In the genomic region with DNA sequence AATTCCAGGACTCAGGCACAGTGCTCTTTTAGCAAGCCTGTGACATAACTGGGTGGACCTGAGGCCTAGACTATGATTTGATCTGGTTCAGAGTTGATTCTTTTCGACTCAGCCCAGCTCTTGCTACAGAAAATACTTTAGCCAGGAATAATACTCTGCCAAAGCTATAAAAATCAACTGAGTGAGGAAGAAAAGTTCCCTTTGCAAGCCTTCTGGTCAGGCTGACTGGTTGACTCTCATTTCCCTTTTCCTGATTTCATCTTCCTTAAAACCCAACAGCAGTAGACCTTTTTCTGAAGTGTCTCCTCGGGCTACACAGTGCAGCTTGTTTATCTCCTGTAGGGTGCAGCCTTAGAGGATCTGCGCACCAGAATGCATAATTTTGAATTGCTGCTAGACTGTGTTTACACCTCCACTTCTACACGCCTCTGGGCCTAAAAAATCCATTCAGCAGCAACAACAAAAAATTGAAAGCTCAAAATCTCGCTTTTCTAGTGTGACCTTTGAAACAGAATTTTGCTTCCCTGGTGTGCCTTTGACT, we compare ENCODE assay signal across 17 mouse cellular contexts. TPM values are rescaled to one million over a fixed set of nuclear protein-coding genes. Genes with fewer than 3 reads are reported as not detected.
DNase-seq lines count a peak whose midpoint lies in the region; ATAC-seq and TF ChIP-seq lines count a peak whose summit lies in the region.
"Had no signal": no experiment of that assay in that cellular context is flagged by ENCODE, and none has a peak within 500 bp of the region (broad histone marks: within the 10 kb centered on the region; RNA-seq: fewer than 3 reads in every experiment).

No protein-coding gene starts in this region.

- WGBS in heart, embryonic 13.5 days: 74% methylated on average over 5 of the region's 5 CpGs
- 51% methylated on average over 5 of the region's 5 CpGs for WGBS in olfactory bulb, adult 2 months

- intact Hi-C loops in heart, postnatal 25 days (cut with DNase I): no loop called here

- H3K4me1 ChIP-seq in heart, embryonic 13.5 days: peaks cover 32% of the 10 kb centered on the region
- H3K4me1 ChIP-seq in embryonic fibroblast, embryonic 13.5 days (ENCODE audit: control insufficient read depth, insufficient read depth, low read length): peaks cover 21% of the 10 kb centered on the region; the same call in 1 of the 2 replicates
- H3K4me1 ChIP-seq in olfactory bulb, adult 2 months (ENCODE audit: control insufficient read depth, insufficient read depth, low read length): peaks cover 5% of the 10 kb centered on the region
- H3K4me1 ChIP-seq: embryonic facial prominence, embryonic 15.5 days; kidney, embryonic 15.5 days; midbrain, embryonic 13.5 days; neural tube, embryonic 13.5 days had no signal

- no peak overlapping the region for H3K9ac ChIP-seq in heart, embryonic 13.5 days
- H3K9ac ChIP-seq: embryonic facial prominence, embryonic 15.5 days; kidney, embryonic 15.5 days; midbrain, embryonic 13.5 days; neural tube, embryonic 13.5 days had no signal

- DNase-seq in heart, postnatal 25 days (ENCODE audit: low spot score): no peak
- peak; percentile 12 for DNase-seq in lung, postnatal 36 days
- no peak for DNase-seq in lung, postnatal 10 days
- no peak for DNase-seq in right cerebral cortex, postnatal 25 days
- DNase-seq: B cell, adult 2 months; cerebellum, adult 11 months; retina, postnatal 1 day; spleen, adult 18-20 months had no signal

- ATAC-seq in heart, embryonic 13.5 days (ENCODE audit: extremely low read depth, insufficient number of reproducible peaks, low FRiP score, low TSS enrichment): no peak
- ATAC-seq in megakaryocyte-erythroid progenitor cell, adult 5-6 weeks (replicated peaks; ENCODE audit: low FRiP score, low TSS enrichment, poor library complexity, severe bottlenecking): no peak
- ATAC-seq: forebrain, embryonic 14.5 days; midbrain, embryonic 13.5 days had no signal

- no peaks in the 10 kb centered on the region for H3K9me3 ChIP-seq in heart, embryonic 13.5 days
- H3K9me3 ChIP-seq: embryonic facial prominence, embryonic 15.5 days; kidney, embryonic 15.5 days; midbrain, embryonic 13.5 days; neural tube, embryonic 13.5 days had no signal

- H3K27ac ChIP-seq in heart, embryonic 13.5 days (replicated peaks): 0 out of 2 replicates have a peak overlapping the region, but pooled peaks have one; percentile 15
- peak overlapping the region; percentile 90 for H3K27ac ChIP-seq in embryonic fibroblast, embryonic 13.5 days (ENCODE audit: insufficient read depth, low read length)
- peak overlapping the region; percentile 13; the same call in 1 of the 2 replicates for H3K27ac ChIP-seq in olfactory bulb, adult 2 months (ENCODE audit: insufficient read depth, low read depth, low read length)
- H3K27ac ChIP-seq: embryonic facial prominence, embryonic 15.5 days; kidney, embryonic 15.5 days; midbrain, embryonic 13.5 days; neural tube, embryonic 13.5 days had no signal

- H3K4me2 ChIP-seq in heart, embryonic 13.5 days: no peak overlapping the region
- H3K4me2 ChIP-seq: embryonic facial prominence, embryonic 15.5 days; kidney, embryonic 15.5 days; midbrain, embryonic 13.5 days; neural tube, embryonic 13.5 days had no signal

- TF ChIP-seq POLR2A in embryonic fibroblast, embryonic 13.5 days (IDR thresholded peaks at IDR 0.05; ENCODE audit: low read depth, low read length): no peak
- no peak for TF ChIP-seq POLR2A in olfactory bulb, adult 2 months (IDR thresholded peaks at IDR 0.05; ENCODE audit: insufficient read depth, low read depth, low read length)

- no peaks in the 10 kb centered on the region for H3K27me3 ChIP-seq in heart, embryonic 13.5 days (replicated peaks)
- H3K27me3 ChIP-seq: embryonic facial prominence, embryonic 15.5 days; kidney, embryonic 15.5 days; midbrain, embryonic 13.5 days; neural tube, embryonic 13.5 days had no signal

- peaks cover 4% of the 10 kb centered on the region for H3K36me3 ChIP-seq in heart, embryonic 13.5 days
- H3K36me3 ChIP-seq: embryonic facial prominence, embryonic 15.5 days had no signal

- H3K4me3 ChIP-seq in heart, embryonic 13.5 days: no peak overlapping the region
- no peak overlapping the region for H3K4me3 ChIP-seq in embryonic fibroblast, embryonic 13.5 days (ENCODE audit: insufficient read depth, low read length)
- no peak overlapping the region for H3K4me3 ChIP-seq in olfactory bulb, adult 2 months (ENCODE audit: insufficient read depth, low read depth, low read length)
- H3K4me3 ChIP-seq: embryonic facial prominence, embryonic 15.5 days; kidney, embryonic 15.5 days; midbrain, embryonic 13.5 days; neural tube, embryonic 13.5 days had no signal

- TF ChIP-seq CTCF in embryonic fibroblast, embryonic 13.5 days (IDR thresholded peaks at IDR 0.05; ENCODE audit: borderline replicate concordance, insufficient read depth, low read length): no peak
- TF ChIP-seq CTCF in olfactory bulb, adult 2 months (IDR thresholded peaks at IDR 0.05; ENCODE audit: insufficient read depth, low read depth, low read length): no peak

RNA-seq across cellular contexts. Expression of a gene that starts 13.6 kb away (rescaled TPM):
- 8.7 and 10.6 TPM in 2 replicates for polyA plus RNA-seq in heart, embryonic 13.5 days (2015; fragmentation: Nextera tagmentation; extraction: Ambion mirVana)
- total RNA-seq in heart, postnatal 25 days (2021): 1 to 10 TPM; 3.7 to 3.9 TPM
- polyA plus RNA-seq in embryonic fibroblast, embryonic 13.5 days (2011; ENCODE audit: insufficient read length, low read depth, missing spikeins): 14.0 and 14.3 TPM in 2 replicates
- polyA plus RNA-seq in olfactory bulb, adult 2 months (2012; ENCODE audit: insufficient read depth, insufficient read length, low replicate concordance, missing spikeins): not detected in 2 replicates
- total RNA-seq in megakaryocyte-erythroid progenitor cell, adult 5-6 weeks (2014; fragmentation: Nextera tagmentation): 4.9 and 11.9 TPM in 2 replicates
- total RNA-seq in megakaryocyte-erythroid progenitor cell, adult 5-6 weeks (2017): 11.3 and 26.9 TPM in 2 replicates

RNA-seq across cellular contexts. Expression of a gene that starts 14.1 kb away (rescaled TPM):
- 18.9 and 19.8 TPM in 2 replicates for polyA plus RNA-seq in heart, embryonic 13.5 days (2015; fragmentation: Nextera tagmentation; extraction: Ambion mirVana)
- 10 to 100 TPM; 19.1 to 28.7 TPM for total RNA-seq in heart, postnatal 25 days (2021)
- 117 and 137 TPM in 2 replicates for polyA plus RNA-seq in embryonic fibroblast, embryonic 13.5 days (2011; ENCODE audit: insufficient read length, low read depth, missing spikeins)
- 160 and 427 TPM in 2 replicates for polyA plus RNA-seq in olfactory bulb, adult 2 months (2012; ENCODE audit: insufficient read depth, insufficient read length, low replicate concordance, missing spikeins)
- 29.8 and 38.4 TPM in 2 replicates for total RNA-seq in megakaryocyte-erythroid progenitor cell, adult 5-6 weeks (2014; fragmentation: Nextera tagmentation)
- 28.0 and 35.7 TPM in 2 replicates for total RNA-seq in megakaryocyte-erythroid progenitor cell, adult 5-6 weeks (2017)

Comparison
In these comparisons a context has a peak if more than half of its experiments do, and no peak if none do; other contexts are left out.
1. H3K27ac ChIP-seq: peak in every context shown above with its lines; median percentile 90 in embryonic fibroblast, embryonic 13.5 days; 15 in heart, embryonic 13.5 days; 13 in olfactory bulb, adult 2 months.